Mouse (Mus musculus): Measurements from ENCODE around the gene Magi1.

DNA sequence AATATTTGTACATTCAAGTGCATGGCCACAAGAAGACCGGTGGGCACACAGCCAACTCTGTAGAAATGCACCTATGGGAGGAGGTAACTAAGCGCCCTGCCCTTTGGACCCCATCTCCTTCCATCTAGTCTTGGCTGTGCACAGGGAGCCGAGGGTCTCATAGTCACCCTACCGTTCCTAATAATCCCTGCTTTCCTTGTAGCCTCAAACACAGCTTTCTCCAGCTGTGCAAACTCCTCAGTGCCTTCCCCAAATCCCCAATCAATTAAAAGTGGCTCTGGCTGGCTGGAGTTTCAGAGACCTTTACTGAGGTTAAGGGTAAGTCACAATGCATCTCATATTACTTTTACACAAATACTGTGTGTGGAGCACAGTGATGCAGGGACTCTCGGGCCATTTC is 271.8 kb downstream of the Magi1 start:
- no peak for TF ChIP-seq POLR2A (IDR thresholded peaks at IDR 0.05; ENCODE audit: borderline replicate concordance, insufficient read depth, low read length)
- TF ChIP-seq CTCF (IDR thresholded peaks at IDR 0.05; ENCODE audit: borderline replicate concordance, insufficient read depth, low read depth, low read length) = no peak

Measured in cerebellum, adult 2 months (tissue).